Mouse (Mus musculus) limb, embryonic 13.5 days (tissue): ENCODE results near the gene Rpl36al. TPM values are rescaled to one million over a fixed set of nuclear protein-coding genes. Genes with fewer than 3 reads are reported as not detected.

Experiments
- ATAC-seq: fragments of 200-750 bp; cut with Nextera tagmentation; 2 replicates; pipeline ENCODE4 v1.8.0; 2017; ENCODE audit warnings: low read depth, moderate number of reproducible peaks, moderate TSS enrichment; ENCODE audit not compliant: low FRiP score
- H3K27ac ChIP-seq: fragments of 300-500 bp; sonication (generic); 2 replicates; pipeline ENCODE4 v1.5.1; 2015; ENCODE audit warnings: inconsistent platforms, mild to moderate bottlenecking, moderate library complexity
- H3K27me3 ChIP-seq: fragments of 300-500 bp; sonication (generic); 2 replicates; pipeline ENCODE4 v1.6.1; 2015; ENCODE audit warnings: mild to moderate bottlenecking, inconsistent platforms
- H3K36me3 ChIP-seq: fragments of 300-500 bp; sonication (generic); 2 replicates; pipeline ENCODE4 v1.6.1; 2015; ENCODE audit warnings: inconsistent platforms, mild to moderate bottlenecking, moderate library complexity
- H3K4me1 ChIP-seq: fragments of 300-500 bp; sonication (generic); 2 replicates; pipeline ENCODE4 v1.6.1; 2015; ENCODE audit warnings: inconsistent platforms
- H3K4me2 ChIP-seq: fragments of 300-500 bp; sonication (generic); replicated peaks from 2 replicates; pipeline ENCODE4 v1.6.1; 2015; ENCODE audit warnings: inconsistent platforms, mild to moderate bottlenecking, moderate library complexity
- H3K4me3 ChIP-seq: fragments of 300-500 bp; sonication (generic); 2 replicates; pipeline ENCODE4 v1.5.1; 2015; ENCODE audit warnings: moderate library complexity, mild to moderate bottlenecking, inconsistent platforms
- H3K9ac ChIP-seq: fragments of 300-500 bp; sonication (generic); 2 replicates; pipeline ENCODE4 v1.6.1; 2015; ENCODE audit warnings: mild to moderate bottlenecking, inconsistent platforms
- H3K9me3 ChIP-seq: fragments of 300-500 bp; sonication (generic); 2 replicates; pipeline ENCODE4 v1.6.1; 2016; ENCODE audit warnings: inconsistent platforms
- WGBS: fragments of 180-500 bp; shearing (Covaris S2); methylation state at CpG from one replicate; pipeline ENCODE4 v1.1.7; 2015; 5-methylcytosine and 5-hydroxymethylcytosine counted together
- polyA plus RNA-seq: library from polyadenylated mRNA; unstranded; fragments of >200 nt; fragmentation: Nextera tagmentation; extraction: Ambion mirVana; gene quantifications from 2 replicates; pipeline ENCODE4 v1.2.1, GENCODE M21; 2015

The Rpl36al gene
- polyA plus RNA-seq, 1 experiment from 2014 or later, result 515 TPM

- no peak overlapping the region for H3K4me3 ChIP-seq
- 95% methylated on average over 2 of the region's 2 CpGs for WGBS
- H3K36me3 ChIP-seq, result peaks cover 67% of the 10 kb centered on the region
- H3K27ac ChIP-seq, result no peak overlapping the region
- no peak for ATAC-seq
- no peaks in the 10 kb centered on the region for H3K4me1 ChIP-seq
- no peak overlapping the region for H3K9ac ChIP-seq
- no peaks in the 10 kb centered on the region for H3K27me3 ChIP-seq
- no peaks in the 10 kb centered on the region for H3K9me3 ChIP-seq
- no peak overlapping the region for H3K4me2 ChIP-seq
Measured at GRCm38 (mm10) chr12:69208520-69208919, 24.6 kb upstream of the Rpl36al start.

- no peaks in the 10 kb centered on the region for H3K9me3 ChIP-seq
- H3K9ac ChIP-seq, result no peak overlapping the region
- no peaks in the 10 kb centered on the region for H3K27me3 ChIP-seq
- no peak overlapping the region for H3K4me3 ChIP-seq
- H3K4me1 ChIP-seq, result no peaks in the 10 kb centered on the region
- WGBS, result 95% methylated on average over 7 of the region's 7 CpGs
- H3K36me3 ChIP-seq, result peaks cover 68% of the 10 kb centered on the region
- no peak overlapping the region for H3K4me2 ChIP-seq
- no peak overlapping the region for H3K27ac ChIP-seq
- no peak for ATAC-seq
Measured at GRCm38 (mm10) chr12:69207926-69208325, 24.0 kb upstream of the Rpl36al start.

DNA sequence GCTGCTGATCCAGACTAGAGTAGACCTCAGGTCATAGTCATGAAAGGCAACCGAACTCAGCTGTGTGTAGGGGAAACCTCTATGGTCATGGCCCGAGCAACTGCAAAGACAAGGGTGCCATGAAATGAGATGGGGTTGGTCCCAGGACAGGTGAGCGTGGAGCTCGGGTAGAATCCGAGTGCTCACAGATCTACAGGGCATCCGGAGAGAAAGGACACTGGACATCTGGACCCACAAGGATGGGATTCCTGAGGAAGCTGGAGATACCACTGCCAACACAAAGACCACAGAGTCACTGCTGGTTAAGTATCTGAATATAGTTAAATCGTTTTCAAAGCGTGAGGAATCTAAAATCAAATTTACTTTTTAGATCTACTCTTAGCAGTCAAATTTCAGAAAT is 23.5 kb upstream of the Rpl36al start:
- no peak for ATAC-seq
- Histone ChIP-seq H3K4me2 (no peak overlapping the region), H3K27ac (no peak overlapping the region), H3K9ac (no peak overlapping the region), H3K4me3 (no peak overlapping the region), H3K9me3 (no peaks in the 10 kb centered on the region), H3K36me3 (peaks cover 70% of the 10 kb centered on the region), H3K4me1 (no peaks in the 10 kb centered on the region), H3K27me3 (no peaks in the 10 kb centered on the region)
- 90% methylated on average over 8 of the region's 8 CpGs for WGBS

- ATAC-seq, result no peak
- H3K4me3 ChIP-seq, result no peak within 1 kb of the TSS
- 86% methylated on average over 16 of the region's 16 CpGs for WGBS
- peaks cover 69% of the 10 kb centered on the region for H3K36me3 ChIP-seq
- no peak within 1 kb of the TSS for H3K27ac ChIP-seq
- no peak within 1 kb of the TSS for H3K9ac ChIP-seq
- no peaks in the 10 kb centered on the region for H3K9me3 ChIP-seq
- peaks cover under 1% of the 10 kb centered on the region for H3K4me1 ChIP-seq
- no peak within 1 kb of the TSS for H3K4me2 ChIP-seq
- H3K27me3 ChIP-seq, result no peaks in the 10 kb centered on the region
Measured at GRCm38 (mm10) chr12:69204052-69204833, 20.4 kb upstream of the Rpl36al start, which contains the start of gene Gm49384. Gm49384 (minus strand) TSS chr12:69204267.

- Histone ChIP-seq H3K36me3 (peaks cover 39% of the 10 kb centered on the region), H3K27ac (no peak overlapping the region), H3K9ac (no peak overlapping the region), H3K4me2 (peak overlapping the region; percentile 95), H3K4me1 (peaks cover 21% of the 10 kb centered on the region), H3K27me3 (no peaks in the 10 kb centered on the region), H3K4me3 (peak overlapping the region; percentile 96; the same call in 1 of the 2 replicates), H3K9me3 (no peaks in the 10 kb centered on the region)
- ATAC-seq, result no peak
Measured at GRCm38 (mm10) chr12:69198985-69199384, 15.1 kb upstream of the Rpl36al start.

GRCm38 (mm10) chr12:69198164-69198535 is 14.3 kb upstream of the Rpl36al start, which contains the start of gene Dnaaf2:
Dnaaf2 (minus strand) TSS chr12:69198429.
- WGBS, result under 1% methylated on average over 18 of the region's 18 CpGs
- ATAC-seq, result peak; percentile 38
- H3K36me3 ChIP-seq, result peaks cover 34% of the 10 kb centered on the region

GRCm38 (mm10) chr12:69197378-69198163 is 13.7 kb upstream of the Rpl36al start:
- Histone ChIP-seq H3K4me2 (peak overlapping the region; percentile 95), H3K4me3 (peak overlapping the region; percentile 96), H3K27me3 (no peaks in the 10 kb centered on the region), H3K36me3 (peaks cover 28% of the 10 kb centered on the region), H3K9me3 (no peaks in the 10 kb centered on the region), H3K4me1 (peaks cover 21% of the 10 kb centered on the region), H3K9ac (peak overlapping the region; percentile 90), H3K27ac (peak overlapping the region; percentile 88)
- under 1% methylated on average over 91 of the region's 94 CpGs for WGBS
- peak; percentile 74 for ATAC-seq

More at GRCm38 (mm10) chr12:69198164-69198535, 14.3 kb upstream of the Rpl36al start, which contains the start of gene Dnaaf2:
- H3K4me3 ChIP-seq, result peak within 1 kb of the TSS; percentile 96
- H3K4me2 ChIP-seq, result peak within 1 kb of the TSS; percentile 95
- H3K27ac ChIP-seq, result peak within 1 kb of the TSS; percentile 88
- H3K27me3 ChIP-seq, result no peaks in the 10 kb centered on the region
- peaks cover 21% of the 10 kb centered on the region for H3K4me1 ChIP-seq
- H3K9me3 ChIP-seq, result no peaks in the 10 kb centered on the region
- H3K9ac ChIP-seq, result peak within 1 kb of the TSS; percentile 90

DNA sequence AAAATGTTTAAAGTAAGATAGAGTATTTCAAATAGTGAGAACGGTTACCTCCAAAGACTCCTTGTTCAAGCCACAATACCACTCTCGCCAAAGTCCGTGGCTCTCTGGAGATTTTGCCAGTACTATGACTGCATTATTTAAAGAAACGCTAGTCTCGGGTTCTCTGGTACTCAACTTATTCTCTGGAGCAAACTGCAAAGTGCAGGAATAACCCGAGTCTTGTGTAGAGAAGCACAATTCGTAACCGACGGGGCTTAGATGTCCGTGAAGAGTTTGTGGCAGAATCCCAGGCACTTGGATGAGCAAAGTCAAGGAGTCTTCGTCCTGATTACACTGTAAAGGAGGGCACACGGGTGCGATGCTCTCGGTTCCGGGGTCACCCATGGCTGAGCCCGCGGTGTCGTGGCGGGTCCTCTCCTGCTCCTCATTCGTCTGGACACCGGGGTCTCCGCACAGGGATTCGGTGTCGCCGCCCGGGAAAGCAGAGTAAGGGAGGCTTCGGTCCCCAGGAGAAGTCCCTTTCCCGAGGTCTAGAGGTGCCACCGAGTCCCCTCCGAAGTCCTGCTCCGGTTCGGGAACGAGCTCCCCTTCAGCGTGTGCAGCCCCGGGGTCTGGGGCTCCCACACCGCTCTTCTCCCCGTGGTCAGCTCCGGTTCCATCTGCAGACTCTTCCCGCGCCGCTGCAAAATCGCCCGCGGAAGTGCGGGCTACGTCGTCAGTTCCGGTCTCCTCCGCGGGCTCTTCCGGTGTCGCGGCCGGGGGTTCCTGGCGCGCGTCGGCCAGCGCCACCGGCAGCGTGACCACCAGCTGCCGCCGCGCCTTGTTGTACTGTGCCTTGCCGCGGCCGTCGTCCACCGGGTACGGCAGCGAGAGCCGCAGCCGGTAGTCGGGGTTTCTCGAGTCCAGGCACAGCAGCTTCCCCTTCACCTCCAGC is 12.8 kb upstream of the Rpl36al start, which contains the start of gene Gm49383:
Gm49383 (minus strand) TSS at position 661 of the 934 bp plus-strand sequence.
- WGBS, result under 1% methylated on average over 75 of the region's 75 CpGs
- H3K4me3 ChIP-seq, result peak within 1 kb of the TSS; percentile 96
- peak within 1 kb of the TSS; percentile 88 for H3K27ac ChIP-seq
- H3K27me3 ChIP-seq, result no peaks in the 10 kb centered on the region
- no peaks in the 10 kb centered on the region for H3K9me3 ChIP-seq
- H3K9ac ChIP-seq, result peak within 1 kb of the TSS; percentile 90
- H3K4me1 ChIP-seq, result peaks cover 21% of the 10 kb centered on the region
- peaks cover 26% of the 10 kb centered on the region for H3K36me3 ChIP-seq
- H3K4me2 ChIP-seq, result peak within 1 kb of the TSS; percentile 95
- ATAC-seq, result peak; percentile 80

DNA sequence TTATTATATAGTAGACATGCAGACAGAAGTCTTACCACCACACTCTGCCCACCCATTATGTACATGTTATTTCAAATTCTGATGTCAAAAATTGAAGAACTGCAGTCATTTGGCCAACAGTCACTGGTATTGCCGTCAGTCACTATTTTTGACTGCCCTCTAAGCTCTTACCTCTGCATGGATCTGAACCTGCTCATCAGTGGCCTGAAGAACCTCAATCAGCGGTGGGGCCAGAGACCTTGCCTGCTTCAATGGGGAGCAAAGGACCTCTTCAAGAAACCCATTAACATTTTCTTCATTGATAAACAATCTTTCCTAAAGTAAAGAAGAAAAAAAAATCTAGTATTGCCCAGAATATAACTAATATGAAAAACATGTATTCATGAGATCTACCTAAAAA is 8.8 kb upstream of the Rpl36al start:
- 95% methylated on average over 2 of the region's 2 CpGs for WGBS
- Histone ChIP-seq H3K27me3 (no peaks in the 10 kb centered on the region), H3K9me3 (no peaks in the 10 kb centered on the region), H3K4me1 (peaks cover 8% of the 10 kb centered on the region), H3K9ac (no peak overlapping the region), H3K4me3 (no peak overlapping the region), H3K36me3 (peaks cover 38% of the 10 kb centered on the region), H3K27ac (no peak overlapping the region), H3K4me2 (no peak overlapping the region)
- no peak for ATAC-seq

DNA sequence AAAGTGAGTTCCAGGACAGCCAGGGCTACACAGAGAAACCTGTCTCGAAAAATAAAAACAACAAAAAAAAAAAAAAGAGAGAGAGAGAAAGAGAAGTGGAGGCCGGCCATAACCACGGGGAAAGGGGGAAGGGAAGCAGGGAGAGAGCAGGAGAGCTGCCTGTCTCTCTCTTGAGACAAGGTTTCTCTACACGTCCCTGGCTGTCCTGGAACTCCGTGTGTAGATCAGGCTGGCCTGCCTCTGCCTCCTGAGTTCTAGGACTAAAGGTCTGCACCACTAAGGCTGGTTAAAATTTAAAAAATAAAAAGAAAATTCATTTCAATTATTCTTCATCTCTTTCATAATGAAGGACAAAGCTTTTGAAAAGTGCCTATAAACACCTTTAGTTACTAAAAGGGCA is 7.5 kb upstream of the Rpl36al start:
- Histone ChIP-seq H3K27ac (no peak overlapping the region), H3K4me2 (no peak overlapping the region), H3K9me3 (no peaks in the 10 kb centered on the region), H3K27me3 (no peaks in the 10 kb centered on the region), H3K36me3 (peaks cover 44% of the 10 kb centered on the region), H3K4me3 (no peak overlapping the region), H3K4me1 (peaks cover 16% of the 10 kb centered on the region), H3K9ac (no peak overlapping the region)
- WGBS, result 91% methylated on average over 5 of the region's 5 CpGs
- ATAC-seq, result no peak

GRCm38 (mm10) chr12:69190522-69190921 is 6.6 kb upstream of the Rpl36al start:
- Histone ChIP-seq H3K9me3 (no peaks in the 10 kb centered on the region), H3K36me3 (peaks cover 46% of the 10 kb centered on the region), H3K27me3 (no peaks in the 10 kb centered on the region), H3K27ac (no peak overlapping the region), H3K9ac (no peak overlapping the region), H3K4me3 (no peak overlapping the region), H3K4me2 (no peak overlapping the region), H3K4me1 (peaks cover 11% of the 10 kb centered on the region)
- WGBS, result 100% methylated on average over 1 of the region's 1 CpGs
- ATAC-seq, result no peak
